Mouse (Mus musculus) kidney, postnatal 0 days (tissue): ENCODE results near the gene Bri3bp. TPM values are rescaled to one million over a fixed set of nuclear protein-coding genes. Genes with fewer than 3 reads are reported as not detected.

Source experiments
- ATAC-seq: fragments of 200-750 bp; cut with Nextera tagmentation; replicated peaks from 2 replicates; pipeline ENCODE4 v1.8.0; 2017; ENCODE audit warnings: low read depth, moderate number of reproducible peaks, moderate TSS enrichment, moderate library complexity; ENCODE audit not compliant: low FRiP score
- DNase-seq: peaks from one replicate; pipeline ENCODE4 v3.0.0-alpha.2; 2016; ENCODE audit warnings: low spot score
- H3K27ac ChIP-seq: fragments of 300-500 bp; sonication (generic); 2 replicates; pipeline ENCODE4 v1.5.1; 2014; ENCODE audit warnings: mild to moderate bottlenecking
- H3K27me3 ChIP-seq: fragments of 300-500 bp; sonication (generic); 2 replicates; pipeline ENCODE4 v1.6.1; 2014; ENCODE audit warnings: low read length, mixed read lengths; ENCODE audit not compliant: insufficient read depth
- H3K36me3 ChIP-seq: fragments of 300-500 bp; sonication (generic); 2 replicates; pipeline ENCODE4 v1.6.1; 2014; ENCODE audit warnings: low read length, mixed read lengths; ENCODE audit not compliant: insufficient read depth
- H3K4me1 ChIP-seq: fragments of 300-500 bp; sonication (generic); replicated peaks from 2 replicates; pipeline ENCODE4 v1.6.1; 2014; ENCODE audit warnings: antibody characterized with exemption, low read length, mixed read lengths; ENCODE audit not compliant: insufficient read depth
- H3K4me2 ChIP-seq: fragments of 300-500 bp; sonication (generic); 2 replicates; pipeline ENCODE4 v1.6.1; 2014; ENCODE audit warnings: mild to moderate bottlenecking, low read length, moderate library complexity, mixed read lengths
- H3K4me3 ChIP-seq: fragments of 300-500 bp; sonication (generic); replicated peaks from 2 replicates; pipeline ENCODE4 v1.5.1; 2014; ENCODE audit warnings: low read depth, low read length
- H3K9ac ChIP-seq: fragments of 300-500 bp; sonication (generic); 2 replicates; pipeline ENCODE4 v1.6.1; 2014; ENCODE audit warnings: low read depth, low read length
- H3K9me3 ChIP-seq: fragments of 300-500 bp; sonication (generic); replicated peaks from 2 replicates; pipeline ENCODE4 v1.6.1; 2016; ENCODE audit warnings: low read length, inconsistent platforms, mixed read lengths
- CTCF ChIP-seq: IDR thresholded peaks from 2 replicates; pipeline ENCODE4 v1.5.1; 2016; ENCODE audit warnings: antibody characterized with exemption, low read depth, mild to moderate bottlenecking, moderate library complexity
- WGBS: fragments of 180-500 bp; shearing (Covaris S2); extraction: QIAGEN DNeasy Blood & Tissue Kit; methylation state at CpG from one replicate; pipeline ENCODE4 v1.1.7; 2014; 5-methylcytosine and 5-hydroxymethylcytosine counted together
- polyA plus RNA-seq: library from polyadenylated mRNA; unstranded; fragments of >200 nt; fragmentation: Nextera tagmentation; extraction: Ambion mirVana; gene quantifications from 2 replicates; pipeline ENCODE4 v1.2.1, GENCODE M21; 2015

Bri3bp gene
- polyA plus RNA-seq, 1 experiment from 2014 or later: 47.2 TPM

DNA sequence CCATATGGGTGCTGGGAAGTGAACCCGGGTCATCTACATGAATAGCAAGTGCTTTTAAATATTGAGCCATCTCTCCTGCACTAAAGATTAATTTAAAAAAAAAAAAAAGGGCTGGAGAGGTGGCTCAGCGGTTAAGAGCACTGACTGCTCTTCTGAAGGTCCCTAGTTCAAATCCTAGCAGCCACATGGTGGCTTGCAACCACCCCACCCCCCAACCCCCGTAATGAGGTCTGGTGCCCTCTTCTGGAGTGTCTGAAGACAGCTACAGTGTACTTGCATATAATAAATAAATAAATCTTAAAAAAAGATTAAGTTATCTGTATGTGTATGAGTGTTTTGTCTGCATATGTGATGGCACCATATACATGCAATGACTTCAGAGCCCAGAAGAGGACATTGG, 19.2 kb downstream of the Bri3bp start:
- Histone ChIP-seq H3K9me3 (no peaks in the 10 kb centered on the region), H3K27me3 (no peaks in the 10 kb centered on the region), H3K4me3 (no peak overlapping the region), H3K36me3 (peaks cover 2% of the 10 kb centered on the region; the same call in 1 of the 2 replicates), H3K9ac (no peak overlapping the region), H3K4me1 (no peaks in the 10 kb centered on the region), H3K4me2 (no peak overlapping the region), H3K27ac (no peak overlapping the region)
- 86% methylated on average over 3 of the region's 3 CpGs for WGBS
- DNase-seq: no peak
- TF ChIP-seq CTCF: peak; percentile 34
- ATAC-seq: no peak

DNA sequence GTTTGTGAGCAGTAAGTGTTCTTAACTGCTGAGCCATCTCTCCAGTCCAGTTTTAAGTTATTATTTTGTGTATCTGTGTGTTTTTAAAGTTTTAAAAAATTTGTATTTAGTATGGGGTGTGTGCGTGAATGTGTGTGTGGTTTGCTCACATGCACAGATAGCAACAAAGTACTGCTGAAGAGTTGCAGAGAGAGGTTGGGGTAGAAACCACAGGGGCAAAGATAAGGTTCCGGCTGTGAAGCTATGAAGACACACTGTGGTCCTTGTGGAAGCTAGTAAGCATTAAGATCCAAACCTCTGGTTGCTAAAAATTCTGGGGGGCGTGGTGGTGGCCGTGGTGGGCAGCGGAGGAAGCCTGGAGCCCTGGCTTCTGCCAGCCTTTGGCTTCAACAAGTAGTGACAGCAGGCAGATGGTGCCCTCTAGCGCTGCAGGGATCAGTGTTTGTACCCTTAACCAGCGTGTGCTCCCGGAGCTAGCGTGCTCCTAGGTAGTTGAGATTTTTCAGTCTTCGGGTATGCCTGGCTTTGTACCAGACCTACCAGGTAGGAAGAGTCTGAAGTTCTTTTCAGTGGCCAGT, 20.6 kb downstream of the Bri3bp start:
- DNase-seq: peak; percentile 50
- Histone ChIP-seq H3K4me1 (no peaks in the 10 kb centered on the region), H3K27ac (no peak overlapping the region), H3K4me2 (no peak overlapping the region), H3K9ac (no peak overlapping the region), H3K36me3 (no peaks in the 10 kb centered on the region), H3K4me3 (no peak overlapping the region), H3K27me3 (no peaks in the 10 kb centered on the region), H3K9me3 (no peaks in the 10 kb centered on the region)
- no peak for ATAC-seq
- WGBS: 51% methylated on average over 10 of the region's 10 CpGs
- TF ChIP-seq CTCF: peak; percentile 64

DNA sequence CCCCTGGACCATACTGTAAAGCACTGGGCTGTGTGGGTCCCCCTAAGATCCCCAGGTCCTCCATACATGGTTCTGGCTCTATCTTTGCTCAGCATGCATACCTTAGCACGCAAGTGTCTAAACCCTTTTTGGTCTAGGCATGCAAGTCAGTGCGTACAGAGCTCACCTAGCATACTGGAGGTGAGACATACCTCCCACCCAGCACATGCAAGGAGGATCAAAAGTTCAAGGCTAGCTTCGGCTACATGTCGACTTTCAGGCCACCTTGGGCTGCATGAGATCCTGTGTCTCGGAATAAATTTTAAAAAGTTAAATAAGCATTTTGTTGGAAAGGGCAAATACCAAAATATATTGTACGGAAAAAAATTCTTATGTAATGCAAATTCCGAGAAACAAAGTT, 23.8 kb downstream of the Bri3bp start:
- Histone ChIP-seq H3K36me3 (no peaks in the 10 kb centered on the region), H3K4me1 (no peaks in the 10 kb centered on the region), H3K27ac (no peak overlapping the region), H3K27me3 (no peaks in the 10 kb centered on the region), H3K9me3 (no peaks in the 10 kb centered on the region), H3K9ac (no peak overlapping the region), H3K4me2 (peak overlapping the region; percentile 43), H3K4me3 (peak overlapping the region; percentile 8; the same call in 1 of the 2 replicates)
- DNase-seq (no peak), ATAC-seq (no peak)
- TF ChIP-seq CTCF: no peak
- 33% methylated on average over 7 of the region's 7 CpGs for WGBS

DNA sequence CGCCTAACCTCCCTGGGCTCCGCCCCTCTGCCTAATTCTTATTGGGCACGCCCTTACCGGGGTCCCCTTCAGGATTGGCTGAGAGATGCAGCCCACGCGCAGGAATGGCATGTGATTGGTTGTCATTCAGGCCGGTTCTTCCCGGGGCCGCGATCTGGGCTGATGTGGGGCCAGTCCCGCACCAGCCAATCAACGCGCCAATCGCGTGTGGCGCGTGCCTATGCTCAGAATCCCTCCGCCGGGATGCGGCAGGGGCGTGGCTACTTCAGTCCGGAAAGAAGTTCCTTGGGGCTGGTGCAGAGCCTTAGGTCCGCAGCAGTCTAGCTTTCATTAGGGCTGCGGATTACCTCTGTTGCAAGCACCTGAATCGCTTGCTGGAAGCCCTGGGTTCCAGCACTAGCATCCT, 24.3 kb downstream of the Bri3bp start:
- Histone ChIP-seq H3K4me1 (no peaks in the 10 kb centered on the region), H3K4me3 (peak overlapping the region; percentile 8; the same call in 1 of the 2 replicates), H3K36me3 (no peaks in the 10 kb centered on the region), H3K4me2 (peak overlapping the region; percentile 43), H3K27me3 (no peaks in the 10 kb centered on the region), H3K27ac (no peak overlapping the region), H3K9me3 (no peaks in the 10 kb centered on the region), H3K9ac (no peak overlapping the region)
- ATAC-seq: peak; percentile 100
- no peak for TF ChIP-seq CTCF
- WGBS: under 1% methylated on average over 25 of the region's 25 CpGs
- DNase-seq: peak; percentile 99

DNA sequence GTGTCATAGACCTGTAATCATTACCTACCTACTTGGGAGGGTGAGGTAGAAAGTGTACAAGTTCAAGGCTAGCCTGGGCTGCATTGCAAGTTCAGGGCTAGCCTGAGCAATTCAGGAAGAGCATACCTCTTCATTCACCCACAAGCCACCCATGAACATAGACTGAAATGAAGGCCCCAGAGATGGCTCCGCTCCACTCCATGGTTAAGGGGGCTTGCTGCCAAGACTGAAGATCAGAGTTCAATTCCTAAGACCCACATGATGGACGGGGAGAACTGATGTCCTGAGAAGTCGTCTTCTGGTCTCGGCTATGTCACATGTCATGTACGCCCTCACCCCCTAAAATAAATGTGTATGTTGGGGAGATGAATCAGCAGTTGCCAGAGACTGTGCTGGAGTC, 25.1 kb downstream of the Bri3bp start:
- Histone ChIP-seq H3K4me3 (no peak overlapping the region), H3K4me2 (no peak overlapping the region), H3K27me3 (no peaks in the 10 kb centered on the region), H3K4me1 (no peaks in the 10 kb centered on the region), H3K9me3 (no peaks in the 10 kb centered on the region), H3K9ac (no peak overlapping the region), H3K27ac (no peak overlapping the region), H3K36me3 (no peaks in the 10 kb centered on the region)
- TF ChIP-seq CTCF: no peak
- DNase-seq: no peak
- ATAC-seq: no peak
- WGBS: 81% methylated on average over 5 of the region's 5 CpGs

DNA sequence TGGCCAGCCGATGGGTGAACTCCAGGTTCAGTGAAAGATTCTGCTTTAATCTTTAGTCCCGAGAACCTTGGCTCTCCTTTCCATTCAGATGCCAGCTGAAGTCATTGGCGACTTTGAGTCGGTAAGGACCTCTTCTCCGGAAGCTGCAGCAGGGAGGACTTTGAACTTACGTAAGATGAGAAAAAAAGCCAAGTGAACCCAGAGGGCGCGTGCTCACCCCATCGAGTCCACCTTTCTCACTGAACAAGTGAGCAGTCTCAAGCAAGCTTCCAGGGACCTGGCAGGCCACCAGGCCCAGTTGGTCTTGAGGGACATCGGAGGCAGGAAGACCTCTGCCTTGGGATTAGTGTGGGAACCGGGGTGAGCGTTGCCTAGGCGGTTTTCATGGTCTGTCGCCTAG, 25.9 kb downstream of the Bri3bp start:
- no peak for TF ChIP-seq CTCF
- Histone ChIP-seq H3K9me3 (no peaks in the 10 kb centered on the region), H3K4me1 (no peaks in the 10 kb centered on the region), H3K27ac (no peak overlapping the region), H3K4me3 (no peak overlapping the region), H3K27me3 (no peaks in the 10 kb centered on the region), H3K36me3 (no peaks in the 10 kb centered on the region), H3K4me2 (no peak overlapping the region), H3K9ac (no peak overlapping the region)
- 74% methylated on average over 14 of the region's 14 CpGs for WGBS
- no peak for DNase-seq
- ATAC-seq: no peak

DNA sequence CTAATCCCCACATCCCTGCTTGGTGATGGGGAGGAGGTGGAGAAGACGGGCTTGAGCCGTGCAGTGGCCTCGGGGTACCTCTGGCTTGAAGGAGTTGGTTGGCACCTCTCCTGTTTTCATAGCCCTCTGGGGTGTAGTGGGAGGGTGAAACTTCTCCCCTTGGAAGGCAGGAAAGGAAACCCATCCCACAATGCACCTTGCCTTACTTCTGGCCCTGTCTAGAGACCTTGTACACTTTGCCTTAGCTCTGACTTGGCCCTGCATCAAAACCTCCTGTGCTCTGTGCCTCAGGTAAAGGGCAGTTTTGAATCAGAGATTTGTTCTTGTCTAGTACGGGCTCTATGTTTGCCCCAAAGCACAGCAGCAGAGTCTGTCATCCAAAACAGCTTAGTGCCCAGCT, 29.3 kb downstream of the Bri3bp start:
- DNase-seq (no peak), ATAC-seq (no peak)
- no peak overlapping the region for H3K4me3 ChIP-seq
- no peak for TF ChIP-seq CTCF
- WGBS: 80% methylated on average over 4 of the region's 4 CpGs
- H3K36me3 ChIP-seq: no peaks in the 10 kb centered on the region
- H3K4me1 ChIP-seq: no peaks in the 10 kb centered on the region
- H3K9me3 ChIP-seq: no peaks in the 10 kb centered on the region
- no peak overlapping the region for H3K4me2 ChIP-seq
- no peak overlapping the region for H3K27ac ChIP-seq
- no peaks in the 10 kb centered on the region for H3K27me3 ChIP-seq
- no peak overlapping the region for H3K9ac ChIP-seq
